Mouse (Mus musculus): Measurements from ENCODE around the gene Col19a1. TPM values are rescaled to one million over a fixed set of nuclear protein-coding genes. Genes with fewer than 3 reads are reported as not detected.

Col19a1 gene
- polyA plus RNA-seq, 1 experiment from 2014 or later: 0.24 TPM

DNA sequence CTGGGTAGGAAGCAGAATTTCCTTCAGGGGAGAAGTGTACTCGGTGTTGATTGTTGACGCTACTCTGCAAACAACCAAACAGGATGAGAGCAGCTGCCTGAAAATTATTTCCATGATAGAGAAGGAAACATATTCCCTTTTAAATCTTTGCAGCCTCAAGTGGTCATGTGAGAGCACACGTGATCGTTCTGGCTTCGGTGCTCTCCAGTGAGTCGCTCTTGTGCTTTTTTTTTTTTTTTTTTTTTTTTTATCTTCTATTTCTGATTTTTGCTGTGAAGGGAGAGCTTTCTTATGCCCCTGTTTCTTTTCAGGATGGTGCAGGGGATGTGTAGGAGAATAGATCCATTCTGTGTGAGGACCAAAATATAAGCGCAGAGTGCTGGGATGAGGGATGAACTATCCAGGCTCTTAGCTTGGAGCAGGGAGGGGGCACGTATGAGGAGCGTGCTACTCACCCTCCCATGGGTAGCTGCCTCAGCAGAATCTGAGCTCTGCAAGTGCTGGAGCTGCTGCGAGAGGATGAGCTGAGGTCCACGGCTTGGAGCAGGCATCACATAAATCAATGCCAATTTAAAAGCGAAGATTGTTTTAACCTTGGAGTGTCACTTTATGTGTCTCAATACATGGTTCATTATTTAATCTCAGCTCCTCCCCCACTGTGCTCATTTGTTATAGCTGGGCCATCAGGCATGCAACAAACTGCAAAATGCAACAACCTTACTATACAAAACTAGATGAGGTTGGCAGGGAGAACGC is 237.6 kb downstream of the Col19a1 start:
- Histone ChIP-seq H3K9ac (ENCODE audit: low read length) (no peak overlapping the region), H3K4me3 (ENCODE audit: low read length) (no peak overlapping the region), H3K27ac (ENCODE audit: low read length) (no peak overlapping the region), H3K36me3 (ENCODE audit: control insufficient read depth, insufficient read depth) (no peaks in the 10 kb centered on the region), H3K4me2 (ENCODE audit: low read depth, low read length) (no peak overlapping the region), H3K27me3 (ENCODE audit: control insufficient read depth, insufficient read depth, low read length) (no peaks in the 10 kb centered on the region), H3K9me3 (replicated peaks; ENCODE audit: control insufficient read depth, low read length) (no peaks in the 10 kb centered on the region), H3K4me1 (ENCODE audit: control insufficient read depth, insufficient read depth, low read length) (no peaks in the 10 kb centered on the region)
- ATAC-seq (replicated peaks; ENCODE audit: extremely low read depth, insufficient read depth, low FRiP score): no peak
- 79% methylated on average over 13 of the region's 13 CpGs for WGBS

DNA sequence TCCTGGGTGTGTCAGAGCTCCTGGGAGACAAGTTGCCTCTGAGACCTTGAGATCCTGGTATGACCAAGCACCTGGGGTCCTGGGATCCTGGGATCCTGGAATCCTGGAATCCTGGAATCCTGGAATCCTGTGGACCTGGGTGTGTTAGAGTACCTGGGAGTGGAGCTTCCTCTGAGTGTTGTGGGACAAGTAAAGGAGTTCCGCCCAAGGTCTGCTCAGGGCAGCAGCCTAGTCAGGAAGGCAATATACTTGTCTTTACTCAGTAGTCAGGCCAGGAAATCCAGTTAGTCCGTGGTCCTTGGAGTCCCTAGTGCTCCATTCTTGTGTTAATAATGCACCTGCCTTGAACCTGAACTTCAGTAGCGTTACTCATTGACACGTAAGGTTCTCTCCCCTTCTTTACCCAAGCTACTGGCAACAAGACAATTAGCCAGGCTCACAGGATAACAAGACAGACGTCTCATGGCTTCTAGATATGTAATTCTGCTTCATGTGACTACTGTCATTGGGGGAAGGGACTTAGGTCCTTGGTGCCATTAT is 239.6 kb downstream of the Col19a1 start:
- 65% methylated on average over 5 of the region's 5 CpGs for WGBS
- Histone ChIP-seq H3K4me3 (ENCODE audit: low read length) (no peak overlapping the region), H3K27me3 (ENCODE audit: control insufficient read depth, insufficient read depth, low read length) (no peaks in the 10 kb centered on the region), H3K36me3 (ENCODE audit: control insufficient read depth, insufficient read depth) (no peaks in the 10 kb centered on the region), H3K9ac (ENCODE audit: low read length) (no peak overlapping the region), H3K9me3 (replicated peaks; ENCODE audit: control insufficient read depth, low read length) (no peaks in the 10 kb centered on the region), H3K4me1 (ENCODE audit: control insufficient read depth, insufficient read depth, low read length) (no peaks in the 10 kb centered on the region), H3K27ac (ENCODE audit: low read length) (no peak overlapping the region), H3K4me2 (ENCODE audit: low read depth, low read length) (no peak overlapping the region)
- ATAC-seq (replicated peaks; ENCODE audit: extremely low read depth, insufficient read depth, low FRiP score): no peak

DNA sequence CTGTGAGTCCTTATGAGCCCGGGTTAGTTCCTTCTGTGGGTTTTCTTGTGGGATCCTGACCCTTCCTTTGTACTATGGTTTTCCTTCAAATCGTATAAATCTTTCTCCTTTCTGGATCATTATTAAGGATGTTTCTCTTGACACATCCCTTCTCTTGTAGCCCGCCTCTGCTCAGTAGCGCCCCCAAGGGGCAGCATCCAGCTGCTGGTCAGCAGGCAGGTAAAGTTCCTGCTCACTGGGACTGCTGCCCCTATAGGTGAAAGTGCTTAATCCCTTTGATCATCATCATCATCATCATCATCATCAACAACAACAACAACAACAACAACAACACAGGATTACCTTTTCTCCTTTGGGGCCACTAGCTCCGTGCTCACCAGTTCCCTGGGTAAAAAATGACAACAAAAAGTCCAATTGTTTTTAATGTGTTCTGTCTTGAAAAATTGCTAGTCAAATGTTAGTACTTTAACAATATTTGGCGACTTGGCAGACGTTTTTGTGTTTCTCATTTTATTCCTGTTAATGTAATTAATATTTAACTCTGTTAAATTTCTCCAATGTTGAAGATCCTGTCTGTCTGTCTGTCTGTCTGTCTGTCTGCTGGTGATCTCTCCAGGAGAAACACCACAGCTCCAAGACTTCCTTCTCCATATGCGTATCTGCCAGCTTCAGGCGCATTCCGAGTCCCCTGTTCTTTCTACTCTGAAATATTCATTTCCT is 249.6 kb downstream of the Col19a1 start:
- H3K4me1 ChIP-seq (ENCODE audit: control insufficient read depth, insufficient read depth, low read length): no peaks in the 10 kb centered on the region
- H3K9ac ChIP-seq (ENCODE audit: low read length): no peak overlapping the region
- H3K4me2 ChIP-seq (ENCODE audit: low read depth, low read length): no peak overlapping the region
- no peaks in the 10 kb centered on the region for H3K36me3 ChIP-seq (ENCODE audit: control insufficient read depth, insufficient read depth)
- H3K9me3 ChIP-seq (replicated peaks; ENCODE audit: control insufficient read depth, low read length): no peaks in the 10 kb centered on the region
- H3K27me3 ChIP-seq (ENCODE audit: control insufficient read depth, insufficient read depth, low read length): no peaks in the 10 kb centered on the region
- no peak overlapping the region for H3K4me3 ChIP-seq (ENCODE audit: low read length)
- no peak for ATAC-seq (replicated peaks; ENCODE audit: extremely low read depth, insufficient read depth, low FRiP score)
- 81% methylated on average over 10 of the region's 10 CpGs for WGBS
- no peak overlapping the region for H3K27ac ChIP-seq (ENCODE audit: low read length)

DNA sequence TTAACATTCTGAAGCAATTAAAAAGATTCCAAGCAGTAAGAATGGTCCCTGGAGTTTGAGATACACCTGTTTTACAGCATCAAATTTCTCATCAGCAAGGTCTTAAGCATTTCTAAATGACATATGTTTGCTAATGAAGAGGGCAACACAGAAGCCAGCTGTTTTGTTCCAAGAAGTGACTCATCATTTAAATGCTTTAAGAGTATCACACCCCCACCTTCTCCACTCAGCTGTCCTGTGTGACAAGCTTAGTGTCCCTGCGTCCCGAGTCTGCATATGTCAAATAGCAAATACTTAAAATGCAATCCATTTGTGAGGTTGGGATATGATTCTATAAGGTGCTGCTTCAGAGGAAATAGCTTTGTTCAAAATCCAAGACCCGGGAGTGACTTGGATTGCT is 251.2 kb downstream of the Col19a1 start:
- ATAC-seq (replicated peaks; ENCODE audit: extremely low read depth, insufficient read depth, low FRiP score): no peak
- Histone ChIP-seq H3K4me3 (ENCODE audit: low read length) (no peak overlapping the region), H3K4me1 (ENCODE audit: control insufficient read depth, insufficient read depth, low read length) (no peaks in the 10 kb centered on the region), H3K9ac (ENCODE audit: low read length) (no peak overlapping the region), H3K36me3 (ENCODE audit: control insufficient read depth, insufficient read depth) (no peaks in the 10 kb centered on the region), H3K4me2 (ENCODE audit: low read depth, low read length) (no peak overlapping the region), H3K27ac (ENCODE audit: low read length) (no peak overlapping the region), H3K27me3 (ENCODE audit: control insufficient read depth, insufficient read depth, low read length) (no peaks in the 10 kb centered on the region), H3K9me3 (replicated peaks; ENCODE audit: control insufficient read depth, low read length) (no peaks in the 10 kb centered on the region)
- 65% methylated on average over 3 of the region's 3 CpGs for WGBS

DNA sequence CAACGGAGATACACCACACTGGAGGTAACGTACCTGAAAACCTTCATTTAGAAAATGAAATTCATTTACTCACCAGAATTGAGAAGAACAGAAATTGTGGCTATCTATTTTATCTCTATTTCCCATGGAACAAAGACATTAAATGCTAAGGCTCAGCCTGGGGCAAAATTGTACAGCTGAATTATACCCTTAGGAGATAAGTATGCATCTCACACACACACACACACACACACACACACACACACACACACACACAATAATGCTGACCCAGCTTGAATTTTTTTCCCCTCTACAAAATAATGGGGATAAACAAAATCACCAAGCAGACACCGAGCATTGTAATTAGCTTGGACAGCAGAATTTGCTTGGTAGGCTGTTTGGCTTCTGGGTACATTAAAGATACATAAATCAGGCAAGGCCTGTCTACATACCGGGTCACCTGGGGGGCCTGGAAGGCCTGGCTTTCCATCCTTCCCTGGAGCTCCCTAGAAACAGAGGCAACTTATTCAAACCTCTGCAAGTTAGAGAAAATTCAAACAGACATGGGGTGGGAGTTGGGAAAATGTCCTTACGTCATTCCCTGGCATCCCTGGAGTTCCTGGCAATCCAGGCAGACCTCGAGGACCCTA is 270.2 kb downstream of the Col19a1 start:
- H3K36me3 ChIP-seq (ENCODE audit: control insufficient read depth, insufficient read depth): no peaks in the 10 kb centered on the region
- WGBS: 75% methylated on average over 6 of the region's 6 CpGs
- no peak for ATAC-seq (replicated peaks; ENCODE audit: extremely low read depth, insufficient read depth, low FRiP score)
- H3K27me3 ChIP-seq (ENCODE audit: control insufficient read depth, insufficient read depth, low read length): no peaks in the 10 kb centered on the region
- no peaks in the 10 kb centered on the region for H3K9me3 ChIP-seq (replicated peaks; ENCODE audit: control insufficient read depth, low read length)
- H3K4me3 ChIP-seq (ENCODE audit: low read length): no peak overlapping the region
- no peak overlapping the region for H3K9ac ChIP-seq (ENCODE audit: low read length)
- H3K4me2 ChIP-seq (ENCODE audit: low read depth, low read length): no peak overlapping the region
- H3K4me1 ChIP-seq (ENCODE audit: control insufficient read depth, insufficient read depth, low read length): no peaks in the 10 kb centered on the region
- H3K27ac ChIP-seq (ENCODE audit: low read length): no peak overlapping the region

GRCm38 (mm10) chr1:24316490-24316889 is 270.8 kb downstream of the Col19a1 start:
- H3K4me3 ChIP-seq (ENCODE audit: low read length): no peak overlapping the region
- H3K36me3 ChIP-seq (ENCODE audit: control insufficient read depth, insufficient read depth): no peaks in the 10 kb centered on the region
- no peak overlapping the region for H3K9ac ChIP-seq (ENCODE audit: low read length)
- 79% methylated on average over 3 of the region's 3 CpGs for WGBS
- no peak overlapping the region for H3K27ac ChIP-seq (ENCODE audit: low read length)
- no peaks in the 10 kb centered on the region for H3K4me1 ChIP-seq (ENCODE audit: control insufficient read depth, insufficient read depth, low read length)
- H3K9me3 ChIP-seq (replicated peaks; ENCODE audit: control insufficient read depth, low read length): no peaks in the 10 kb centered on the region
- ATAC-seq (replicated peaks; ENCODE audit: extremely low read depth, insufficient read depth, low FRiP score): no peak
- no peak overlapping the region for H3K4me2 ChIP-seq (ENCODE audit: low read depth, low read length)
- H3K27me3 ChIP-seq (ENCODE audit: control insufficient read depth, insufficient read depth, low read length): no peaks in the 10 kb centered on the region

DNA sequence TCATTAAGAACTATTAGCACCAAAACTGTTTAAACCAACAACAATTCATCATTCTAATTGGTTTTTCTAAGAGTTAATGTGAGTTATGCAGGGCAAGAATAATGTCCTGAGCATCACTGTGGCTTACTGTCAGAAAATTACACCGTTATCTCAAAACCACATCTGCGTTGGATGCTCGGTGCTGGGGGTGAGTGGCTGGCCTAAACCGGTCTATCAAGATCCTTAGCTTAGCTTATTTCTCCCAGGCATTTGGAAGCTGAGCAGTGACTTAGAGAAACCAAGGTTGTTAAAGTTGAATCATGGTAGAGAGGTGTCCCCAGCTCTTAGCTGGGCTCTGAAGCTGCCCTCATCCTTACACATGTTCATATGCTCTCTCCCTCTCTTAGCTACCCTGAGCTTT is 276.4 kb downstream of the Col19a1 start:
- Histone ChIP-seq H3K27me3 (ENCODE audit: control insufficient read depth, insufficient read depth, low read length) (no peaks in the 10 kb centered on the region), H3K36me3 (ENCODE audit: control insufficient read depth, insufficient read depth) (no peaks in the 10 kb centered on the region), H3K4me2 (ENCODE audit: low read depth, low read length) (no peak overlapping the region), H3K9ac (ENCODE audit: low read length) (no peak overlapping the region), H3K4me3 (ENCODE audit: low read length) (no peak overlapping the region), H3K9me3 (replicated peaks; ENCODE audit: control insufficient read depth, low read length) (no peaks in the 10 kb centered on the region), H3K27ac (ENCODE audit: low read length) (no peak overlapping the region), H3K4me1 (ENCODE audit: control insufficient read depth, insufficient read depth, low read length) (no peaks in the 10 kb centered on the region)
- 74% methylated on average over 4 of the region's 4 CpGs for WGBS
- no peak for ATAC-seq (replicated peaks; ENCODE audit: extremely low read depth, insufficient read depth, low FRiP score)

GRCm38 (mm10) chr1:24310193-24310592 is 277.1 kb downstream of the Col19a1 start:
- H3K9ac ChIP-seq (ENCODE audit: low read length): no peak overlapping the region
- no peaks in the 10 kb centered on the region for H3K9me3 ChIP-seq (replicated peaks; ENCODE audit: control insufficient read depth, low read length)
- no peak overlapping the region for H3K4me3 ChIP-seq (ENCODE audit: low read length)
- no peak overlapping the region for H3K4me2 ChIP-seq (ENCODE audit: low read depth, low read length)
- H3K27ac ChIP-seq (ENCODE audit: low read length): no peak overlapping the region
- 52% methylated on average over 2 of the region's 2 CpGs for WGBS
- H3K4me1 ChIP-seq (ENCODE audit: control insufficient read depth, insufficient read depth, low read length): no peaks in the 10 kb centered on the region
- no peaks in the 10 kb centered on the region for H3K36me3 ChIP-seq (ENCODE audit: control insufficient read depth, insufficient read depth)
- no peaks in the 10 kb centered on the region for H3K27me3 ChIP-seq (ENCODE audit: control insufficient read depth, insufficient read depth, low read length)
- no peak for ATAC-seq (replicated peaks; ENCODE audit: extremely low read depth, insufficient read depth, low FRiP score)

DNA sequence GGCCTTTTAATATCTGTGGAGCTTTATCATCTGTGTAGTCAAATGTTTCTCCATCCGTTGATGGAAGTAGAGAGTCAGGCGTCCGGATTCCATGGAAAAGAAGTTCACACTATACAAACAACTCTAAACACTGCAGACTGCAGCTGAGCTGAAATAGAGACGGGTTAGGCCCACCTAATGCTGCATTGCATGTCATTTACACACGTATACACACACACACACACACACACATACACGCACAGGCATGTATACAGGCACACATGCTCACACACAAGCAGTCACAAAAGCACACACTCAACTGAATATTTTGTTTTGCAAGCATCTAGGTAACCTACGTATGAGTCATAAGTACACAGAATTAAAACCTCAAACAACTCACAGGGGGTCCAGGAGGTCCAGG is 284.2 kb downstream of the Col19a1 start:
- Histone ChIP-seq H3K4me2 (ENCODE audit: low read depth, low read length) (no peak overlapping the region), H3K36me3 (ENCODE audit: control insufficient read depth, insufficient read depth) (no peaks in the 10 kb centered on the region), H3K9ac (ENCODE audit: low read length) (no peak overlapping the region), H3K4me1 (ENCODE audit: control insufficient read depth, insufficient read depth, low read length) (no peaks in the 10 kb centered on the region), H3K9me3 (replicated peaks; ENCODE audit: control insufficient read depth, low read length) (no peaks in the 10 kb centered on the region), H3K27ac (ENCODE audit: low read length) (no peak overlapping the region), H3K27me3 (ENCODE audit: control insufficient read depth, insufficient read depth, low read length) (no peaks in the 10 kb centered on the region), H3K4me3 (ENCODE audit: low read length) (no peak overlapping the region)
- 74% methylated on average over 7 of the region's 7 CpGs for WGBS
- no peak for ATAC-seq (replicated peaks; ENCODE audit: extremely low read depth, insufficient read depth, low FRiP score)

Data from heart, embryonic 16.5 days (tissue).